17 mouse cellular contexts compared by ENCODE assay signal in genomic region chr5:107731844-107732243, GRCm38 (mm10). TPM values are rescaled to one million over a fixed set of nuclear protein-coding genes. Genes with fewer than 3 reads are reported as not detected.
"Had no signal": no experiment of that assay in that cellular context is flagged by ENCODE, and none has a peak within 500 bp of the region (broad histone marks: within the 10 kb centered on the region; RNA-seq: fewer than 3 reads in every experiment).

No protein-coding gene starts in this region.

- H3K9ac ChIP-seq: neural tube, embryonic 12.5 days; neural tube, embryonic 13.5 days; neural tube, embryonic 15.5 days; stomach, embryonic 15.5 days had no signal

- H3K4me2 ChIP-seq: neural tube, embryonic 12.5 days; neural tube, embryonic 13.5 days; neural tube, embryonic 15.5 days; stomach, embryonic 15.5 days had no signal

- H3K27ac ChIP-seq: neural tube, embryonic 12.5 days; neural tube, embryonic 13.5 days; neural tube, embryonic 15.5 days; stomach, embryonic 15.5 days; stomach, postnatal 0 days had no signal

- H3K36me3 ChIP-seq: neural tube, embryonic 12.5 days; neural tube, embryonic 13.5 days; neural tube, embryonic 15.5 days; stomach, embryonic 15.5 days had no signal

- H3K4me1 ChIP-seq: neural tube, embryonic 12.5 days; stomach, embryonic 15.5 days had no signal

- H3K4me3 ChIP-seq: neural tube, embryonic 12.5 days; neural tube, embryonic 13.5 days; neural tube, embryonic 15.5 days; stomach, embryonic 15.5 days had no signal

- DNase-seq: retina, postnatal 1 day; right cerebral cortex, adult 18-20 months; right cerebral cortex, postnatal 14 days; right cerebral cortex, postnatal 25 days; right cerebral cortex, postnatal 4 days; spleen, adult 18-20 months; thymus, adult 18-20 months; thymus, postnatal 14 days; thymus, postnatal 4 days had no signal

- H3K9me3 ChIP-seq: neural tube, embryonic 12.5 days; neural tube, embryonic 13.5 days; neural tube, embryonic 15.5 days; stomach, embryonic 15.5 days had no signal

RNA-seq across cellular contexts. Expression of gene Gfi1, which starts 6.0 kb away (rescaled TPM):
- polyA plus RNA-seq: neural tube, embryonic 11.5 days; neural tube, embryonic 12.5 days; neural tube, embryonic 14.5 days; neural tube, embryonic 15.5 days; stomach, embryonic 14.5 days had no signal
